Mouse (Mus musculus): ENCODE data around the gene Cacng2. TPM values are rescaled to one million over a fixed set of nuclear protein-coding genes. Genes with fewer than 3 reads are reported as not detected.

Cacng2 gene
- polyA plus RNA-seq, 1 experiment: 0.02 TPM

DNA sequence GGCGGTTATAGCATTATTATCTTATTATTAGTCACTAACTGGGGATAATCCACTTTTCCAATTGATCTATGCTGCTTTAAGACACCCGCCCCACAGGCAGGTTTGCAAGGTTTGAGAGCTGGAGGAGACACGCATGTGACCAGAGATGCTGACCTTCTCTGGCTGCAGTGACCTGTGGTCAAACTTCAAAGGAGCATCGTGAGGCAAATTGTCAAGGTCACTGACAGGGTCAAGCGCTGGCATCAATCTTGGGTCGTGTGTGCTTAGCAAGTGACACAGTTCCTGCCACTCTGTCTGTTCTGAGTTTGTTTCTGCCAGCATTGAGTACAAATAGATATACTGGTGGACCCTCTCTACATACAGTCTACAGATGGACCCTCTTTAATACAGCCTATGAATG lies 14.8 kb upstream of the Cacng2 start:
- Histone ChIP-seq H3K79me2 (ENCODE audit: control insufficient read depth, insufficient read depth) (no peaks in the 10 kb centered on the region), H3K79me3 (ENCODE audit: low read depth) (no peaks in the 10 kb centered on the region), H3ac (ENCODE audit: control insufficient read depth, insufficient read length, low read depth) (no peak overlapping the region), H3K36me3 (ENCODE audit: control insufficient read depth, insufficient read depth) (no peaks in the 10 kb centered on the region), H3K27me3 (ENCODE audit: control insufficient read depth, insufficient read depth, insufficient read length) (peaks cover 54% of the 10 kb centered on the region), H3K4me3 (ENCODE audit: insufficient read depth, poor library complexity, severe bottlenecking) (no peak overlapping the region)
- TF ChIP-seq FOSL1 (IDR thresholded peaks at IDR 0.05; ENCODE audit: insufficient read depth, low read length, poor library complexity, severe bottlenecking) (no peak), CTCF (IDR thresholded peaks at IDR 0.05; ENCODE audit: control insufficient read depth, insufficient read depth, insufficient read length) (no peak), USF1 (IDR thresholded peaks at IDR 0.05; ENCODE audit: low read depth) (no peak), MAX (IDR thresholded peaks at IDR 0.05) (no peak), MYOD1 (IDR thresholded peaks at IDR 0.05; ENCODE audit: control insufficient read depth, insufficient read length, low read depth) (no peak), MYOG (IDR thresholded peaks at IDR 0.05; ENCODE audit: control insufficient read depth, extremely low read depth, insufficient read length) (no peak), CEBPB (IDR thresholded peaks at IDR 0.05; ENCODE audit: low read depth) (no peak)

DNA sequence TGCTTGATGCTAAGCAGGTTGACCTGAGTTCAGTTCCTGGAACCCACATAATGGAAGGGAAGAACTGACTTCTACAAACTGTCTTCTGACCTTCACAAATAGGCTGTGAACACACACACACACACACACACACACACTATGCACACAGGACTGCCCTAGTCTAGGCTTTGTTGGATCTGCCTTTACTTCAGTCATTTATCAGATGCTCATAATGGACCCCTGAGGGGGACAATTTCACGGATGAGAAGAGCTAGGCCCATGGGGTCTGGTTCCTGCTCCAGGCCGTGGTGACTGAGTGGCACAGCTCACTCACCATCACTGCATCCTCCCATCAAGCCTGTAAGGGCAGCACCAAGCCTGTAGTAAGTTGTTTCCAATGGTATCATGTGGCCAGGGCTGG lies 13.6 kb upstream of the Cacng2 start:
- no peak overlapping the region for H3ac ChIP-seq (ENCODE audit: control insufficient read depth, insufficient read length, low read depth)
- peaks cover 62% of the 10 kb centered on the region for H3K27me3 ChIP-seq (ENCODE audit: control insufficient read depth, insufficient read depth, insufficient read length)
- TF ChIP-seq CTCF (IDR thresholded peaks at IDR 0.05; ENCODE audit: control insufficient read depth, insufficient read depth, insufficient read length) (no peak), CEBPB (IDR thresholded peaks at IDR 0.05; ENCODE audit: low read depth) (no peak), MYOD1 (IDR thresholded peaks at IDR 0.05; ENCODE audit: control insufficient read depth, insufficient read length, low read depth) (no peak), MAX (IDR thresholded peaks at IDR 0.05) (no peak), FOSL1 (IDR thresholded peaks at IDR 0.05; ENCODE audit: insufficient read depth, low read length, poor library complexity, severe bottlenecking) (no peak), USF1 (IDR thresholded peaks at IDR 0.05; ENCODE audit: low read depth) (no peak), MYOG (IDR thresholded peaks at IDR 0.05; ENCODE audit: control insufficient read depth, extremely low read depth, insufficient read length) (no peak)
- no peaks in the 10 kb centered on the region for H3K36me3 ChIP-seq (ENCODE audit: control insufficient read depth, insufficient read depth)
- H3K79me2 ChIP-seq (ENCODE audit: control insufficient read depth, insufficient read depth): no peaks in the 10 kb centered on the region
- H3K79me3 ChIP-seq (ENCODE audit: low read depth): no peaks in the 10 kb centered on the region
- H3K4me3 ChIP-seq (ENCODE audit: insufficient read depth, poor library complexity, severe bottlenecking): no peak overlapping the region

DNA sequence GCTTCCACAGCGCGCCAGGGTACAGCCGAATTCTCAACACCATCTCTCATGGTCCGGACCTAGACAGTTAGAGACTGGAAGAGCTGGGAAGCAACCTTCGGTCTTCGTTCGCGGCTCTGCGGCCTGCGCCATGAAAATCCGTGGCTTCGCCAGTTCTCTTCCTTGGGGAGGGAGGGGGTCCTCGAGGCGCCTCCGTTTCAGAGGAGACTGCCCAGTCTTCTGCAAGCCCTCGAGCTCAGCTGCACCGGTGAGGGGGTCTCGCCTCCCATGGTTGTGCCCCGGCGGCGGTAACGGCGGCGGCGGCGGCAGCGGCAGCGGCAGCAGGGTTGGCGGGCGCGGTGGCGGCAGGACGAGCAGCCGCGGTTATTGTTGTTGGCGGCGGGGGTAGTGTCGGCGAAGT lies 580 bp downstream of the Cacng2 start:
- Histone ChIP-seq H3K27me3 (ENCODE audit: control insufficient read depth, insufficient read depth, insufficient read length) (peaks cover 19% of the 10 kb centered on the region), H3K4me3 (ENCODE audit: insufficient read depth, poor library complexity, severe bottlenecking) (no peak overlapping the region)
- TF ChIP-seq MYOD1 (IDR thresholded peaks at IDR 0.05; ENCODE audit: control insufficient read depth, insufficient read length, low read depth): no peak
- no peak for TF ChIP-seq CEBPB (IDR thresholded peaks at IDR 0.05; ENCODE audit: low read depth)
- no peak for TF ChIP-seq CTCF (IDR thresholded peaks at IDR 0.05; ENCODE audit: control insufficient read depth, insufficient read depth, insufficient read length)
- TF ChIP-seq MAX (IDR thresholded peaks at IDR 0.05): no peak
- no peak for TF ChIP-seq USF1 (IDR thresholded peaks at IDR 0.05; ENCODE audit: low read depth)
- no peak for TF ChIP-seq FOSL1 (IDR thresholded peaks at IDR 0.05; ENCODE audit: insufficient read depth, low read length, poor library complexity, severe bottlenecking)
- no peak for TF ChIP-seq MYOG (IDR thresholded peaks at IDR 0.05; ENCODE audit: control insufficient read depth, extremely low read depth, insufficient read length)

DNA sequence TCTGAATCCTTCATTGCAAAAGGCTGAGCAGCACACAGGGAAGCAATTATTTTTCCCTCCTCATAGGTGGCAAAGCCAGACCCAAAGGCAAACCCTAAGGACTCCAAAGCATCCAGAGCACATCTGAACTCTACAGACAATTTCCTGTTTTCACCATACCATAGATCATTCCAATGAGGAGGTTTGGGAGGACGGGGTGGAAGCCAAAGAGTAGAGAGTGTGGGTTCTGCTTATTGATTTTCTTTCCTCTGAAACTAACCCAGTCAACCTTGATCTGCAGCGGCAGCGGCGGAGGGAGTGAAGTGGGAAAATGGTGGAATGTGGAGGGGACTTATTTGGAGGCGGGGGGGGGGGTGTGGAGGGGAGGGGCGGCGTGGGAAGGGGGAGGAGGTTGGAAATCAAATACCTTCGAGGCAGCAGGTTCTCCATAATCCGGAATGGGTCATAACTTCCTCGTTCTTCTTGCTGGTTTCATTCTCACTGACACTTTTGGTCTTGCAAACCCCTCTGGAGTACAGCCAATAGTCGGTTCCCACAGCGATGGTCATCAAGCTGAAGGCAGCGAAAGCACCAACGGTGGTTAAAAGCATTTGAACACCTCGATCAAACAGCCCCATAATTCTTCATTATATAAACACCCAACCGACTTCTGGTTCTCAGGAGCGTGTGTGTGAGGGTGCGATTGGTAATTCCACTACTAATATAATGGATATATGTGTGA lies 1.4 kb downstream of the Cacng2 start:
- Histone ChIP-seq H3K79me2 (ENCODE audit: control insufficient read depth, insufficient read depth) (no peaks in the 10 kb centered on the region), H3K4me3 (ENCODE audit: insufficient read depth, poor library complexity, severe bottlenecking) (no peak overlapping the region), H3ac (ENCODE audit: control insufficient read depth, insufficient read length, low read depth) (no peak overlapping the region), H3K27me3 (ENCODE audit: control insufficient read depth, insufficient read depth, insufficient read length) (peaks cover 23% of the 10 kb centered on the region), H3K79me3 (ENCODE audit: low read depth) (no peaks in the 10 kb centered on the region), H3K36me3 (ENCODE audit: control insufficient read depth, insufficient read depth) (no peaks in the 10 kb centered on the region)
- TF ChIP-seq MYOD1 (IDR thresholded peaks at IDR 0.05; ENCODE audit: control insufficient read depth, insufficient read length, low read depth) (no peak), FOSL1 (IDR thresholded peaks at IDR 0.05; ENCODE audit: insufficient read depth, low read length, poor library complexity, severe bottlenecking) (no peak), MAX (IDR thresholded peaks at IDR 0.05) (no peak), USF1 (IDR thresholded peaks at IDR 0.05; ENCODE audit: low read depth) (no peak), MYOG (IDR thresholded peaks at IDR 0.05; ENCODE audit: control insufficient read depth, extremely low read depth, insufficient read length) (no peak), CEBPB (IDR thresholded peaks at IDR 0.05; ENCODE audit: low read depth) (no peak), CTCF (IDR thresholded peaks at IDR 0.05; ENCODE audit: control insufficient read depth, insufficient read depth, insufficient read length) (no peak)

More for the DNA sequence above, 580 bp downstream of the Cacng2 start:
- no peak overlapping the region for H3ac ChIP-seq (ENCODE audit: control insufficient read depth, insufficient read length, low read depth)
- H3K36me3 ChIP-seq (ENCODE audit: control insufficient read depth, insufficient read depth): no peaks in the 10 kb centered on the region
- H3K79me3 ChIP-seq (ENCODE audit: low read depth): no peaks in the 10 kb centered on the region
- H3K79me2 ChIP-seq (ENCODE audit: control insufficient read depth, insufficient read depth): no peaks in the 10 kb centered on the region

DNA sequence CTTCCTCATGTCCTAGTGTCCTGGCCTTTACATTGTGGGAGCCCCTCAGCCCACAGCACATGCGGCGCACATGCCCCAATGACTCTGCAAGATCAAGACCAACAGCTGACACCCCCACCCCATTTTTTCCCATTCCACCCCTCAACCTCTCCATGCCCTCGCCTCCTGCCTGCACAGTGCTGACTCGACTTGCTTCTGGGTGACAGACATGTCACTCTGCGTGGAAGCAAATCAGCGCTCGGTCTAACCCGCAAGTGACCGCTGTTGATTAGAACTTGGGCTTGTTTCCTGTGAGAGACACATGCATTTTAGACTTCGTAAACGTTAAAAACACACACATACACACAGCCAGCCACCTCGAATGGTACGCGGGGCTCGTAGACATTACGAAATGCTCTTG lies 2.1 kb downstream of the Cacng2 start:
- TF ChIP-seq USF1 (IDR thresholded peaks at IDR 0.05; ENCODE audit: low read depth): no peak
- TF ChIP-seq FOSL1 (IDR thresholded peaks at IDR 0.05; ENCODE audit: insufficient read depth, low read length, poor library complexity, severe bottlenecking): no peak
- TF ChIP-seq MAX (IDR thresholded peaks at IDR 0.05): no peak
- TF ChIP-seq MYOG (IDR thresholded peaks at IDR 0.05; ENCODE audit: control insufficient read depth, extremely low read depth, insufficient read length): no peak
- TF ChIP-seq MYOD1 (IDR thresholded peaks at IDR 0.05; ENCODE audit: control insufficient read depth, insufficient read length, low read depth): no peak
- no peak for TF ChIP-seq CTCF (IDR thresholded peaks at IDR 0.05; ENCODE audit: control insufficient read depth, insufficient read depth, insufficient read length)
- TF ChIP-seq CEBPB (IDR thresholded peaks at IDR 0.05; ENCODE audit: low read depth): no peak
- H3ac ChIP-seq (ENCODE audit: control insufficient read depth, insufficient read length, low read depth): no peak overlapping the region

More for the DNA sequence above, 2.1 kb downstream of the Cacng2 start:
- Histone ChIP-seq H3K36me3 (ENCODE audit: control insufficient read depth, insufficient read depth) (no peaks in the 10 kb centered on the region), H3K4me3 (ENCODE audit: insufficient read depth, poor library complexity, severe bottlenecking) (no peak overlapping the region), H3K27me3 (ENCODE audit: control insufficient read depth, insufficient read depth, insufficient read length) (peaks cover 23% of the 10 kb centered on the region), H3K79me2 (ENCODE audit: control insufficient read depth, insufficient read depth) (no peaks in the 10 kb centered on the region), H3K79me3 (ENCODE audit: low read depth) (no peaks in the 10 kb centered on the region)

Measured in C2C12 (cell line).